Mouse (Mus musculus) heart, adult 2 months (tissue): ENCODE results near the gene H2al1g.
"Not testable (repeated sequence)": the region's sequence is repeated elsewhere in the genome, so short reads cannot be mapped to it uniquely, and the experiment has no call there.

Experiments
- CTCF ChIP-seq: fragments of 200-600 bp; IDR thresholded peaks from 2 replicates; pipeline ENCODE4 v1.8.1; 2022; ENCODE audit warnings: antibody characterized with exemption, mild to moderate bottlenecking, moderate library complexity
- POLR2A ChIP-seq: fragments of 200-500 bp; IDR thresholded peaks from 2 replicates; pipeline ENCODE4 v1.6.1; 2011; ENCODE audit warnings: mild to moderate bottlenecking, low read depth, low read length, control low read depth; ENCODE audit not compliant: insufficient read depth

DNA sequence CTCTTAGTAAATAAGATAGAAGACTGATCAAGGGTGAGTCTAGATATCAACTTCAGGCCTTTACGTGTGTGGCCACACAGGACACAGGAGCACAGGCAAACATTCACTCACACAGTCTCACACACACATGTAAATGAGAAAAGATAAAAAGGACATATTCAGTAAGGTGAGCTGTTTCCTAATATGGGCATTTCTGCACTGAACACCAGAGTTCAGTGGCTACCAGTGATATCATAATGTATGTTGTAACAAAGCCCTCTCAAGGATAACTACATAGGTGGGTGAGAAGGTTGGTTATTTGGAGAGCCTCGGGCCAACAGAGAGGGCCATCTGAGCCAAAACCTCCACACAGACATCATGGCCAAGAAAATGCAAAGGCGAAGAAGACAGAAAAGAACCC lies 6.4 kb upstream of the H2al1g start, which contains the start of gene H2al1e:
- not testable (repeated sequence) for TF ChIP-seq CTCF, POLR2A
